Mouse (Mus musculus): ENCODE measurements at regions not wholly inside any gene's neighbourhood (a gene's known extent, or its start where the extent isn't known, plus 50 kb on each side); places are given as distances from the start of the nearest gene placed in this dataset.

DNA sequence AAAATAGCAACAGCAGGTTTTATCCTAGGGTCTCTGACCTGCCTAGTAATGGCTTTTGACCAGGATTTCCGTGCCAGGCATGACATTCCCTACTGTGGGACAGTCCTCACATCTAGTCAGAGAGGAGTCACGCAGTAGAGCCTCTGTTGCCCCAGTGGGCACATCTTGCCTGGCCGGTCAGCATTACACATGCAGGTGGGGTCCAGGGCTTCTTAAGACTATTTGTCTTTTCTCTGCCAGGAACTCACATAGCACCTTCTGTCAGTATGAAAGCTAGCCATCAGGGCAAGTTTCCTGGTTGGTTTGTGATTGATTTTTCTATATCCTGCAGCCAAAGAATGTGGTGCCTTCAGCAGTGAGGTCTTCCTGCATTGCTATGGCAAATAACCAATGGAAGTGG is 155.0 kb downstream of the Pten start:
- no peak for ATAC-seq (ENCODE audit: low FRiP score, low read depth)
- no peak overlapping the region for H3K4me2 ChIP-seq (replicated peaks)
- H3K4me1 ChIP-seq: no peaks in the 10 kb centered on the region; the same call in 1 of the 2 replicates
- H3K9me3 ChIP-seq: no peaks in the 10 kb centered on the region
- 92% methylated on average over 3 of the region's 3 CpGs for WGBS
- no peak overlapping the region for H3K4me3 ChIP-seq
- no peak overlapping the region for H3K9ac ChIP-seq (replicated peaks)
- H3K27ac ChIP-seq (replicated peaks): no peak overlapping the region
- H3K27me3 ChIP-seq: peaks cover 54% of the 10 kb centered on the region
- no peaks in the 10 kb centered on the region for H3K36me3 ChIP-seq

GRCm38 (mm10) chr19:32916507-32917280 is 159.4 kb downstream of the Pten start:
- H3K4me1 ChIP-seq: no peaks in the 10 kb centered on the region
- H3K9me3 ChIP-seq: no peaks in the 10 kb centered on the region
- no peak for ATAC-seq (ENCODE audit: low FRiP score, low read depth)
- H3K9ac ChIP-seq (replicated peaks): no peak overlapping the region
- H3K4me2 ChIP-seq (replicated peaks): no peak overlapping the region
- 93% methylated on average over 8 of the region's 8 CpGs for WGBS
- H3K36me3 ChIP-seq: no peaks in the 10 kb centered on the region
- H3K27ac ChIP-seq (replicated peaks): no peak overlapping the region
- H3K27me3 ChIP-seq: peaks cover 35% of the 10 kb centered on the region
- H3K4me3 ChIP-seq: no peak overlapping the region

- WGBS: 81% methylated on average over 3 of the region's 3 CpGs
- no peak overlapping the region for H3K27ac ChIP-seq (replicated peaks)
- no peak overlapping the region for H3K4me2 ChIP-seq (replicated peaks)
- H3K4me1 ChIP-seq: no peaks in the 10 kb centered on the region
- no peak for ATAC-seq (ENCODE audit: low FRiP score, low read depth)
- H3K9me3 ChIP-seq: no peaks in the 10 kb centered on the region
- no peak overlapping the region for H3K9ac ChIP-seq (replicated peaks)
- H3K27me3 ChIP-seq: 0 out of 2 replicates have a peak, but pooled peaks cover 5% of the 10 kb centered on the region
- no peak overlapping the region for H3K4me3 ChIP-seq
- no peaks in the 10 kb centered on the region for H3K36me3 ChIP-seq
Observed at GRCm38 (mm10) chr19:32921021-32921420, 163.7 kb downstream of the Pten start.

DNA sequence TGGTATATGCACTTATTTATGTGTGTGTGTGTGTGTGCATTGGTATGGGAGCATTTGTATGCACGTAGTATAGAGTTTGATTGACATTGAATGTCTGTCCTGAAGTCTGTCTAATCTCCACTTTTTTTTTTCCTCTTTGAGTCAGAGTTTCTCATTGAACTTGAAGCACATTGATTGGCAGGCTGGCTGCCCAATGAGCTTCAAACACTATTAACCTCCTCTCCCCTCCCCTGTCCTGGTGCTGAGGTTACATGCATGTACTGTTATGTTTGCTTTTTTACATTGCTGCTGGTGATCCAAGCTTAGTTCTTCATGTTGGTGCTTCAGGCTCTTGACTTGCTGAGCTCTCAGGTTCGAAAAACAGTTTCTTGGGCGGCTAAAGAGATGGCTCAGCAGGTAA is 166.6 kb downstream of the Pten start:
- no peak for ATAC-seq (ENCODE audit: low FRiP score, low read depth)
- no peak overlapping the region for H3K9ac ChIP-seq (replicated peaks)
- H3K27ac ChIP-seq (replicated peaks): no peak overlapping the region
- H3K36me3 ChIP-seq: no peaks in the 10 kb centered on the region
- H3K9me3 ChIP-seq: no peaks in the 10 kb centered on the region
- 90% methylated on average over 3 of the region's 3 CpGs for WGBS
- H3K4me3 ChIP-seq: no peak overlapping the region
- H3K4me2 ChIP-seq (replicated peaks): no peak overlapping the region
- no peaks in the 10 kb centered on the region for H3K4me1 ChIP-seq
- H3K27me3 ChIP-seq: no peaks in the 10 kb centered on the region

GRCm38 (mm10) chr19:32925628-32926505 is 168.6 kb downstream of the Pten start:
- H3K4me1 ChIP-seq: no peaks in the 10 kb centered on the region
- no peaks in the 10 kb centered on the region for H3K9me3 ChIP-seq
- no peak overlapping the region for H3K9ac ChIP-seq (replicated peaks)
- H3K27me3 ChIP-seq: no peaks in the 10 kb centered on the region
- H3K36me3 ChIP-seq: no peaks in the 10 kb centered on the region
- no peak overlapping the region for H3K27ac ChIP-seq (replicated peaks)
- no peak overlapping the region for H3K4me2 ChIP-seq (replicated peaks)
- ATAC-seq (ENCODE audit: low FRiP score, low read depth): no peak
- no peak overlapping the region for H3K4me3 ChIP-seq
- 75% methylated on average over 6 of the region's 6 CpGs for WGBS

DNA sequence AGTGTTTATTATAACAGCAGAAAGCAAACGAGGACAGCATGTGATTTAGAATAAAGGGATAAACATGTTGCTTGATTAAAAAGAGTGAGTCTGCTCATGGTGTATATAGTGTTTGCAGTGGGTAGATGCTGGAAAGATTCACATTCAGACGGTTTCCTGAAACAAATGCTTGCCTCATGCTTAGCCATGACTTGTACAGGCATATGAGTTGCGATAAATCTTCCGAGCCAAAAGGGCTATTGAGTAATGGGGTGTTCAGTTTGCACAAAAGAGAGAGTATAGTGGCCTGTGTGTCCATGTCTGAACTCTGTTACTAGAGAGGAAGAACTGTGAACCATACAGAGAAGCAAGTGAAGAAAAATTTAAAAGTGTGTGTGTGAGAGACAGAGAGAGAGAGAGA is 169.3 kb downstream of the Pten start:
- WGBS: 86% methylated on average over 4 of the region's 4 CpGs
- ATAC-seq (ENCODE audit: low FRiP score, low read depth): no peak
- H3K27me3 ChIP-seq: no peaks in the 10 kb centered on the region
- no peaks in the 10 kb centered on the region for H3K9me3 ChIP-seq
- H3K4me2 ChIP-seq (replicated peaks): no peak overlapping the region
- no peak overlapping the region for H3K27ac ChIP-seq (replicated peaks)
- no peak overlapping the region for H3K4me3 ChIP-seq
- H3K36me3 ChIP-seq: no peaks in the 10 kb centered on the region
- no peak overlapping the region for H3K9ac ChIP-seq (replicated peaks)
- H3K4me1 ChIP-seq: no peaks in the 10 kb centered on the region

DNA sequence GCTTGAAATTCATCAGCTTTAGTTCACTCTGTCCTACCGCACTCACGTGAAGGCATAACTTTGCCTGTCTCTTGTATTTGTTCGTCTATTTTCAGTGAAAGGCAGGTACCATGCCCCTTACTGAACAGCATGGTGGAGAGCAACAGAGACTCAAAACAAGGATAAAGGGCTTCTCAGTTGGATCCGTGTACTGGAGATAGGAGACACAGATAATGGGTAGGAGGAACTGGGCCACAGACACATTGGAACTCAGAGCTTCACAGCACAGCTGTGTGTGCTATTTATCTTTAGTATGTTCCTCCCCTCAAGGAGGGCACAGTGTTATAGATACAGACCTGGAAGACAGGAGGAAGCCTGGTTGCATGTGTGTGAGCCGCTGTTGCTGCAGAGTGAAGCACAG is 176.4 kb downstream of the Pten start:
- no peak overlapping the region for H3K9ac ChIP-seq (replicated peaks)
- H3K36me3 ChIP-seq: no peaks in the 10 kb centered on the region
- H3K9me3 ChIP-seq: no peaks in the 10 kb centered on the region
- H3K4me1 ChIP-seq: no peaks in the 10 kb centered on the region
- no peak for ATAC-seq (ENCODE audit: low FRiP score, low read depth)
- no peak overlapping the region for H3K27ac ChIP-seq (replicated peaks)
- H3K4me2 ChIP-seq (replicated peaks): no peak overlapping the region
- 92% methylated on average over 5 of the region's 5 CpGs for WGBS
- no peaks in the 10 kb centered on the region for H3K27me3 ChIP-seq
- H3K4me3 ChIP-seq: no peak overlapping the region

GRCm38 (mm10) chr19:32935638-32936037 is 178.3 kb downstream of the Pten start:
- H3K27me3 ChIP-seq: no peaks in the 10 kb centered on the region
- no peak overlapping the region for H3K4me2 ChIP-seq (replicated peaks)
- H3K9ac ChIP-seq (replicated peaks): no peak overlapping the region
- 100% methylated on average over 5 of the region's 5 CpGs for WGBS
- no peak overlapping the region for H3K27ac ChIP-seq (replicated peaks)
- no peaks in the 10 kb centered on the region for H3K9me3 ChIP-seq
- H3K36me3 ChIP-seq: no peaks in the 10 kb centered on the region
- no peaks in the 10 kb centered on the region for H3K4me1 ChIP-seq
- H3K4me3 ChIP-seq: no peak overlapping the region
- no peak for ATAC-seq (ENCODE audit: low FRiP score, low read depth)

DNA sequence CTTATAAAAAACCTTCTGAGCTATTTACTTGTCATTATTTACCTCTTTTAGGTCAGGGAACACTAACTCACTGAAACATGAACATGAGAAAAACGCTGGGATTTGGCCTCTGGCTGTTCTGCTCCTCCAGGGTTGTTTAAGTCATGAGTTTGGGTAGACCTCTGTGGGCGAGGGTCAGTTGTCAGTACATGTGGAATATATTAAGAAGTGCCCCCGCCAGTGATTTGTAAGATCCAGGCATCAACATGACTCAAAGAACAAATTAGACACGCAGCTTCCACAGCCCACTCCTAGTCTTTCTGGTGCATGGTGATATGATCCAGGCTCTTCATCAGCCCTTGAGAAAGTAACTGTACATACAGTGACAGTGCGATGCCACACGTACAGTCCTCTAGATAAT is 180.3 kb downstream of the Pten start:
- Histone ChIP-seq H3K4me1 (no peaks in the 10 kb centered on the region), H3K36me3 (no peaks in the 10 kb centered on the region), H3K9me3 (no peaks in the 10 kb centered on the region), H3K4me3 (no peak overlapping the region), H3K27ac (replicated peaks) (no peak overlapping the region), H3K4me2 (replicated peaks) (no peak overlapping the region), H3K9ac (replicated peaks) (no peak overlapping the region), H3K27me3 (no peaks in the 10 kb centered on the region)
- WGBS: 79% methylated on average over 6 of the region's 6 CpGs
- no peak for ATAC-seq (ENCODE audit: low FRiP score, low read depth)

GRCm38 (mm10) chr19:32939692-32940091 is 182.4 kb downstream of the Pten start:
- Histone ChIP-seq H3K9ac (replicated peaks) (no peak overlapping the region), H3K4me2 (replicated peaks) (no peak overlapping the region), H3K36me3 (no peaks in the 10 kb centered on the region), H3K27me3 (no peaks in the 10 kb centered on the region), H3K4me3 (no peak overlapping the region), H3K9me3 (no peaks in the 10 kb centered on the region), H3K4me1 (no peaks in the 10 kb centered on the region), H3K27ac (replicated peaks) (no peak overlapping the region)
- ATAC-seq (ENCODE audit: low FRiP score, low read depth): no peak
- 90% methylated on average over 5 of the region's 5 CpGs for WGBS

DNA sequence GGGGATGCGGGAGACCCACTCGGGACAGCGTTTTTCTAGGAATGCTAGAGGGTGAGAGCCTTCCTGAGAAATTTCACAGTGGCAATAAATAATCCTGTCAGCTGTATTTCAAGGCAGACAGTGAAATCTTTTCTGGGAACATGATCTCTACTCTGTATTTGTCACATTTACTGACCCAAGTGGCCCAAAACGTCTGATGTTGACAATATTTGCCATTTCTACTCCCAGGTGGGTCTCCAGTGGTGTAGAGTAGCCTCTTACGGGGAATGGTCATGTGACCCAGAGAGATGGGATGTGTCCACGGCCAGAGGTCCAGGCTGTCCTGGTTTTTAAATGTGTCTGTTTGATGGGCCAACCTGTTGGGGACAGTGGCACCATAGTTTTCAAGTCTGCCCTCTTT is 183.5 kb downstream of the Pten start:
- Histone ChIP-seq H3K27ac (replicated peaks) (no peak overlapping the region), H3K27me3 (no peaks in the 10 kb centered on the region), H3K36me3 (no peaks in the 10 kb centered on the region), H3K9me3 (no peaks in the 10 kb centered on the region), H3K9ac (replicated peaks) (no peak overlapping the region), H3K4me3 (no peak overlapping the region), H3K4me2 (replicated peaks) (no peak overlapping the region), H3K4me1 (no peaks in the 10 kb centered on the region)
- 83% methylated on average over 6 of the region's 6 CpGs for WGBS
- ATAC-seq (ENCODE audit: low FRiP score, low read depth): no peak

DNA sequence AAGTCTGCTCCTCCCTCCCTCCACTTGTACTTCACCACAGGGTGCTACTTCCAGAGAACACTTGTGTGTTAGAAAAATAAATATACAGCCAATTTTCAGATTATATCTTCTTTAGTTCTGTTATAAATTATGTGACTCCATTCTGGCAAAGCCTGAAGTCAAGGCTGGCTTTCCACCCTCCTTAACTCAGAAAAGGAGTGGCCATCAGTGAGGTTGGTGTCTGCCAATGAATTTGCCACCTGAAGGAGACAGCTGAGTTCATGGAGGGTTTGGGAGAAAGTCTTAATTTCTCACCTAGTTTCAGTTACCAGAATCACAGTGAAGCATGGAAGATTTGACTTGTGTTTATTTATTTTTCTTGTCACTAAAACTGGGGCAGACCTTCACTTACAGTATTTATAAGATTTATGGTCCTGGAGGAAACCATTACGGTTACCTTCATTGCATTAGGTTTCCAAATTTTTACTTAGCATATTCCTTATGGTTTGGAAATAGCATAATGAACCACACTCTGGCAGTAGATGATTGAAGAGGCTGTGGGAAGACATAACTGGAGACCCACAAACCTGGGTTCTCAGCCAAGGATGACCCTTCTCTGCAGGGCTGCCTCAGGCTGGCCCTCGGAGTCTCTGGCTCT is 186.4 kb downstream of the Pten start:
- no peak overlapping the region for H3K4me3 ChIP-seq
- no peaks in the 10 kb centered on the region for H3K36me3 ChIP-seq
- WGBS: 87% methylated on average over 2 of the region's 2 CpGs
- H3K9ac ChIP-seq (replicated peaks): no peak overlapping the region
- H3K27me3 ChIP-seq: no peaks in the 10 kb centered on the region
- ATAC-seq (ENCODE audit: low FRiP score, low read depth): no peak
- H3K4me1 ChIP-seq: no peaks in the 10 kb centered on the region
- H3K9me3 ChIP-seq: no peaks in the 10 kb centered on the region
- H3K4me2 ChIP-seq (replicated peaks): no peak overlapping the region
- no peak overlapping the region for H3K27ac ChIP-seq (replicated peaks)
